Mouse (Mus musculus) ES-E14 (cell line): ENCODE data around the gene Gatb. TPM values are rescaled to one million over a fixed set of nuclear protein-coding genes. Genes with fewer than 3 reads are reported as not detected.

ENCODE experiments used
- DNase-seq: peaks from one replicate; pipeline ENCODE4 v3.0.0-alpha.2; 2013; ENCODE audit warnings: low read depth, low spot score
- H3K27ac ChIP-seq: 2 replicates; pipeline ENCODE4 v1.5.1; 2012; ENCODE audit warnings: low read depth, mild to moderate bottlenecking, low read length, moderate library complexity, mixed read lengths; ENCODE audit not compliant: poor library complexity, insufficient read depth, severe bottlenecking
- H3K36me3 ChIP-seq: 2 replicates; pipeline ENCODE4 v1.6.1; 2012; ENCODE audit warnings: mild to moderate bottlenecking, low read length, moderate library complexity, mixed read lengths; ENCODE audit not compliant: control insufficient read depth, poor library complexity, insufficient read depth, severe bottlenecking
- H3K4me1 ChIP-seq, 2 experiments: fragments of 150-350 bp in 1 of 2; sonication (generic) in 1 of 2; 2 replicates each; pipeline ENCODE4 v1.6.1; 2012; ENCODE audit warnings: low read length in 2 of 2, mild to moderate bottlenecking in 1 of 2, mixed read lengths in 1 of 2; ENCODE audit not compliant: control insufficient read depth in 2 of 2, insufficient read depth in 2 of 2, poor library complexity in 1 of 2
- H3K4me3 ChIP-seq, 2 experiments: fragments of 150-350 bp in 1 of 2; sonication (generic) in 1 of 2; 2 replicates each; pipeline ENCODE4 v1.5.1; 2012; ENCODE audit warnings: low read length in 2 of 2, low read depth in 1 of 2, mild to moderate bottlenecking in 1 of 2, mixed read lengths in 1 of 2; ENCODE audit not compliant: insufficient read depth in 1 of 2, poor library complexity in 1 of 2, severe bottlenecking in 1 of 2
- H3K9ac ChIP-seq: 2 replicates; pipeline ENCODE4 v1.6.1; 2012; ENCODE audit warnings: low read depth, mild to moderate bottlenecking, low read length, mixed read lengths; ENCODE audit not compliant: poor library complexity, insufficient read depth, severe bottlenecking
- H3K9me3 ChIP-seq: fragments of 150-350 bp; sonication (generic); 2 replicates; pipeline ENCODE4 v1.6.1; 2012; ENCODE audit warnings: low read depth, mild to moderate bottlenecking, low read length; ENCODE audit not compliant: control insufficient read depth, insufficient read depth
- CHD2 ChIP-seq: IDR thresholded peaks from 2 replicates; pipeline ENCODE4 v1.6.1; 2014; ENCODE audit warnings: mild to moderate bottlenecking, low read depth, low read length, inconsistent platforms
- HCFC1 ChIP-seq: IDR thresholded peaks from 2 replicates; pipeline ENCODE4 v1.6.1; 2012; ENCODE audit warnings: low read length, inconsistent platforms, borderline replicate concordance; ENCODE audit not compliant: insufficient read depth
- MAFK ChIP-seq: IDR thresholded peaks from 2 replicates; pipeline ENCODE4 v1.6.1; 2014; ENCODE audit warnings: mild to moderate bottlenecking, low read depth, low read length, inconsistent platforms; ENCODE audit not compliant: insufficient read depth
- ZC3H11A ChIP-seq: IDR thresholded peaks from 2 replicates; pipeline ENCODE4 v1.6.1; 2012; ENCODE audit warnings: low read depth, mild to moderate bottlenecking, inconsistent platforms, low read length, borderline replicate concordance
- ZNF384 ChIP-seq: IDR thresholded peaks from 2 replicates; pipeline ENCODE4 v1.6.1; 2012; ENCODE audit warnings: low read depth, low read length, inconsistent platforms
- in situ Hi-C, 2 experiments: fragments of 600-800 bp; cut with MboI; formaldehyde crosslinking; loops; one replicate each; pipeline ENCODE4 v1.15.1; 2025; ENCODE audit warnings: low sequenced_read_pairs in 2 of 2, inconsistent platforms in 1 of 2; ENCODE audit not compliant: unreplicated experiment in 2 of 2
- total RNA-seq: library from RNA; depleted of rRNA; stranded (reverse); fragments of 300-350 nt; gene quantifications from 2 replicates; pipeline ENCODE4 v1.2.3, GENCODE M21; 2012

Gatb gene
- total RNA-seq, 1 experiment = 16.9 TPM

DNA sequence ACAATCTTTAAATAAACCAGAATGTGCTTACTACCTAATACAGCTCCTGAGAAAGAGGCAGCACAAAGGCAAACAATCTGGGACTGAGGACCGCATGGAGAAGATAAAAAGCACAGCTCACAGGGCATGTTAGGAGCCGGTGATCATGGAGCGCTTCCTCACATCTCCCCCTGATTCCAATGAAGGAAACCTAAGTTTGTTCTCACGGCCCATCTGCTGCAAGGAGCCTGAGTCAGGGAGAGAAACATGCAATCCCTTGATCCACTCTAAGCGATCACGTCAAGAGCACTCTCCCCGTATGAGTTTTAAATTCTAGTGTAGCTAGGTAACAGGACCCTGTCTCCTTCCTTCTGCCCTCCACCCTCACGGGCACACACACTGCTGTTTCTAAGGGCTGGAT, 103.2 kb downstream of the Gatb start:
- Histone ChIP-seq H3K27ac (no peak overlapping the region), H3K36me3 (no peaks in the 10 kb centered on the region), H3K9me3 (no peaks in the 10 kb centered on the region), H3K4me1 (no peaks in the 10 kb centered on the region), H3K4me3 (no peak overlapping the region), H3K9ac (no peak overlapping the region)
- no peak for DNase-seq
- no peak for TF ChIP-seq ZC3H11A
- TF ChIP-seq MAFK = no peak
- TF ChIP-seq ZNF384 = no peak
- no peak for TF ChIP-seq HCFC1
- TF ChIP-seq CHD2 = no peak
- in situ Hi-C loops = no loop called here

DNA sequence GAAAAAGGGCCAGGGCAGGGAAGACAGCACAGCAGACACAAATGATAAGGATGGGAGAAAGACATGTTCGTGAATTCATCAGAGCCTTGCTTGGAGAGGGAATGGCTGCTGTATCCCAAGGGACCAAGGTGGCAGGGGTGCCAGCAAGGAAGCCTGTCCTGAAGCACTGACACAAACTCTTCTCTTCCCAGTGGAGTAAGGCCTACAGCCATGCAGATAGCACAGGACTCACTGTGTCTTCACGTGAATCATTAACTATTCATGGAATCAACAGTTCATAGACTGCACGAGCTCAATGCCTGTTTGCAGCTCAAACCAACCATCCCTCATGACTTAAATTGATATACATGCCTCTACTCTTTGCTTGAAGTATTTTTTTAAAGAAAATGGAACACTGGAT, 104.0 kb downstream of the Gatb start:
- no peak for TF ChIP-seq MAFK
- TF ChIP-seq ZC3H11A = no peak
- no peak for TF ChIP-seq HCFC1
- no peak for TF ChIP-seq ZNF384
- no peak for TF ChIP-seq CHD2
- no peak overlapping the region for H3K9ac ChIP-seq
- H3K9me3 ChIP-seq = no peaks in the 10 kb centered on the region
- no peak overlapping the region for H3K4me3 ChIP-seq
- in situ Hi-C loops = no loop called here
- no peak for DNase-seq
- no peaks in the 10 kb centered on the region for H3K36me3 ChIP-seq
- H3K4me1 ChIP-seq = no peaks in the 10 kb centered on the region
- H3K27ac ChIP-seq = no peak overlapping the region

DNA sequence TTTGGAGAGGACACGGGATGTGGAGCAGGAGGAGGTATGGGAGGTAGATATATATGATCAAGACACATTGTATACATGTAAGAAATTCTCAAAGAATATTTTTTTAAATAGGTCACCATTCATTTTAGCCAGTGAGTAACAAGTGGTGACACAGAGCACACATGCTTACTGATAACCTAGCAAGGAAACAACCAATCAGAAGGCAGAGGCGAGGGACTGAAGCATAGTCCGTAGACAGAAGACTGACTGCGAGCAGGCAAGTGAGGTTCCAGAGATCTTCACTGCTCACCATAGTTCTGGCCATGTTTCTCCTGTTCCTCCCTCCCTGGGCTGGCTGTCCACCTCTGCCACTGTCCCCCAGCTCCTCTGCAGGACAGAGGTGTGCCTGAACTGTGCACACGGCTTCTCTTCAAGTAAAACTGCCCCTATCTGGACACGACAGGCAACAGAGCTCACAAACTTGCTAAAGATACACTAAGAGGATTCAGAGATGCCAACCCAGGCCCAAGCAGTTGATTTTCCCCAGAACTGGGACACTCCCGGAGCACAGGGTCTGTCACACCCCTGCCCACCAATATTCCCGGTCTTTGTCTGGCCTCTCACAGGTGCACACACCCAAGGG, 105.5 kb downstream of the Gatb start:
- TF ChIP-seq ZC3H11A (no peak), ZNF384 (no peak), HCFC1 (no peak)
- no peak for DNase-seq
- Histone ChIP-seq H3K27ac (no peak overlapping the region), H3K9ac (no peak overlapping the region), H3K4me3 (no peak overlapping the region), H3K36me3 (no peaks in the 10 kb centered on the region), H3K9me3 (no peaks in the 10 kb centered on the region), H3K4me1 (no peaks in the 10 kb centered on the region)
- in situ Hi-C loops = no loop called here

DNA sequence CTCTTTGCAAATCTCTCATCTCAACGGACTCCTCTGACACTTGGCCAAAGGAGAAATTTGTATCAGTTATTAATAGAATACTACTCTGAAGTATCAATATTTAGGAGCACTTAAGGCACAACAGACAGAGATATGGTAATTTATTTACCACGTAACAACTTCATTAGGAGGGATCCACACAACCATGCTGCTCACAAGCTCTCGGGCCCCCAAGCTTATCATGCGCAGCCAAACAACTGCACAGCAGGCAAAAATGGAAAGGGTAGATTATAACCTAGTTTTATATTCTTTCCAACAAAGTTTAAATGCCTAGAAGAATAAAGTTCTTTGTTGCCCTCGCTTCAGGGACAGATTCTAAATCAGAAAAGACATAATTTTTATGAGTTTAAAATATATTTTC, 106.0 kb downstream of the Gatb start:
- Histone ChIP-seq H3K27ac (no peak overlapping the region), H3K9me3 (no peaks in the 10 kb centered on the region), H3K36me3 (no peaks in the 10 kb centered on the region), H3K9ac (no peak overlapping the region), H3K4me3 (no peak overlapping the region), H3K4me1 (no peaks in the 10 kb centered on the region)
- DNase-seq = no peak
- no peak for TF ChIP-seq HCFC1
- no peak for TF ChIP-seq CHD2
- TF ChIP-seq MAFK = no peak
- TF ChIP-seq ZC3H11A = no peak
- no peak for TF ChIP-seq ZNF384
- in situ Hi-C loops = no loop called here

GRCm38 (mm10) chr3:85681136-85681535, 107.2 kb downstream of the Gatb start:
- Histone ChIP-seq H3K4me1 (no peaks in the 10 kb centered on the region), H3K9me3 (no peaks in the 10 kb centered on the region), H3K27ac (no peak overlapping the region), H3K36me3 (no peaks in the 10 kb centered on the region), H3K9ac (no peak overlapping the region), H3K4me3 (no peak overlapping the region)
- no peak for DNase-seq
- in situ Hi-C loops = no loop called here
- TF ChIP-seq MAFK (no peak), CHD2 (no peak), ZNF384 (no peak), HCFC1 (no peak), ZC3H11A (no peak)
